Mouse (Mus musculus): ENCODE results near the gene Ppp3ca. TPM values are rescaled to one million over a fixed set of nuclear protein-coding genes. Genes with fewer than 3 reads are reported as not detected.

Ppp3ca gene
- polyA plus RNA-seq, 1 experiment = 9.7 TPM

GRCm38 (mm10) chr3:136780321-136780720, 110.4 kb downstream of the Ppp3ca start:
- Histone ChIP-seq H3K36me3 (ENCODE audit: control insufficient read depth, insufficient read depth) (no peaks in the 10 kb centered on the region), H3ac (ENCODE audit: control insufficient read depth, insufficient read length, low read depth) (no peak overlapping the region), H3K27me3 (ENCODE audit: control insufficient read depth, insufficient read depth, insufficient read length) (no peaks in the 10 kb centered on the region), H3K4me3 (ENCODE audit: insufficient read depth, poor library complexity, severe bottlenecking) (no peak overlapping the region), H3K79me2 (ENCODE audit: control insufficient read depth, insufficient read depth) (peaks cover 25% of the 10 kb centered on the region), H3K79me3 (ENCODE audit: low read depth) (peaks cover 4% of the 10 kb centered on the region)
- no peak for TF ChIP-seq FOSL1 (IDR thresholded peaks at IDR 0.05; ENCODE audit: insufficient read depth, low read length, poor library complexity, severe bottlenecking)
- no peak for TF ChIP-seq MAX (IDR thresholded peaks at IDR 0.05)
- TF ChIP-seq MYOD1 (IDR thresholded peaks at IDR 0.05; ENCODE audit: control insufficient read depth, insufficient read length, low read depth) = no peak

GRCm38 (mm10) chr3:136782058-136782457, 112.1 kb downstream of the Ppp3ca start:
- TF ChIP-seq FOSL1 (IDR thresholded peaks at IDR 0.05; ENCODE audit: insufficient read depth, low read length, poor library complexity, severe bottlenecking) (no peak), MYOG (IDR thresholded peaks at IDR 0.05; ENCODE audit: control insufficient read depth, extremely low read depth, insufficient read length) (no peak), CTCF (IDR thresholded peaks at IDR 0.05; ENCODE audit: control insufficient read depth, insufficient read depth, insufficient read length) (no peak), MYOD1 (IDR thresholded peaks at IDR 0.05; ENCODE audit: control insufficient read depth, insufficient read length, low read depth) (no peak), USF1 (IDR thresholded peaks at IDR 0.05; ENCODE audit: low read depth) (no peak), MAX (IDR thresholded peaks at IDR 0.05) (no peak), CEBPB (IDR thresholded peaks at IDR 0.05; ENCODE audit: low read depth) (no peak)
- H3K27me3 ChIP-seq (ENCODE audit: control insufficient read depth, insufficient read depth, insufficient read length) = no peaks in the 10 kb centered on the region
- no peaks in the 10 kb centered on the region for H3K36me3 ChIP-seq (ENCODE audit: control insufficient read depth, insufficient read depth)
- H3K79me2 ChIP-seq (ENCODE audit: control insufficient read depth, insufficient read depth) = peaks cover 38% of the 10 kb centered on the region
- peaks cover 6% of the 10 kb centered on the region for H3K79me3 ChIP-seq (ENCODE audit: low read depth)
- no peak overlapping the region for H3K4me3 ChIP-seq (ENCODE audit: insufficient read depth, poor library complexity, severe bottlenecking)
- no peak overlapping the region for H3ac ChIP-seq (ENCODE audit: control insufficient read depth, insufficient read length, low read depth)

- Histone ChIP-seq H3K4me3 (ENCODE audit: insufficient read depth, poor library complexity, severe bottlenecking) (no peak overlapping the region), H3K79me2 (ENCODE audit: control insufficient read depth, insufficient read depth) (peaks cover 21% of the 10 kb centered on the region), H3K79me3 (ENCODE audit: low read depth) (peaks cover 7% of the 10 kb centered on the region), H3K36me3 (ENCODE audit: control insufficient read depth, insufficient read depth) (no peaks in the 10 kb centered on the region), H3K27me3 (ENCODE audit: control insufficient read depth, insufficient read depth, insufficient read length) (no peaks in the 10 kb centered on the region), H3ac (ENCODE audit: control insufficient read depth, insufficient read length, low read depth) (no peak overlapping the region)
- TF ChIP-seq MYOD1 (IDR thresholded peaks at IDR 0.05; ENCODE audit: control insufficient read depth, insufficient read length, low read depth) (no peak), CTCF (IDR thresholded peaks at IDR 0.05; ENCODE audit: control insufficient read depth, insufficient read depth, insufficient read length) (no peak), CEBPB (IDR thresholded peaks at IDR 0.05; ENCODE audit: low read depth) (no peak), MYOG (IDR thresholded peaks at IDR 0.05; ENCODE audit: control insufficient read depth, extremely low read depth, insufficient read length) (no peak), USF1 (IDR thresholded peaks at IDR 0.05; ENCODE audit: low read depth) (no peak), MAX (IDR thresholded peaks at IDR 0.05) (no peak), FOSL1 (IDR thresholded peaks at IDR 0.05; ENCODE audit: insufficient read depth, low read length, poor library complexity, severe bottlenecking) (no peak)
These were observed 115.8 kb downstream of the Ppp3ca start for GRCm38 (mm10) chr3:136785686-136786085.

DNA sequence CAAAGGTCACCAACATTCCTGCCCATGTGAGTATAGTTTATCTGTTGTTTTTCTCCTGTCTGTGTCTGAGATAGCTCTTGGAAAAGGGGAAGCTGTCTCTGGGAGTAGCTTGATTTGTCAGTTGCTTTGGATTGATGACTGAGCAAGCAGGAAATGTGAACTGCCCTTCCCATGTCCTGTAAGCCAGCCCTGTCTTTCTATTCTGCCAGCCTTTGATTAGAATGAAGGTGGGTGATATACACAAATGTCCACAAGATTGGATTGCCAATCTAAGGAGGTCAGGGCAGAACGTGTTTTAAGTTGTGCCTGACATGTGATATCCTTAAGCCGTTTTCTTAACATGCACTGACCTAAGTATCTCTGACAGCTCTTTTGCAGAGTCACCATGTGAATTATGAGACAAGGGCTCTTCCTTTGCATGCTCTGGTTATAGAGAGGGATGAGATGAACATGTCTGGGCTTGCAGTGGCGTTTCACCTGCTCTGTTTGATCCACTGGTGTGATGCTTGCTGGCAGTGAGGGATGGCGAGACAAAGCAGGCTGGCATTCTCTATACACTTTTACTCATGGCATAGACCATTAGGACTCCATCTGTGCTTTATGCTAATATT, 120.4 kb downstream of the Ppp3ca start:
- peaks cover 32% of the 10 kb centered on the region for H3K79me2 ChIP-seq (ENCODE audit: control insufficient read depth, insufficient read depth)
- no peak overlapping the region for H3ac ChIP-seq (ENCODE audit: control insufficient read depth, insufficient read length, low read depth)
- H3K79me3 ChIP-seq (ENCODE audit: low read depth) = peaks cover 9% of the 10 kb centered on the region
- TF ChIP-seq USF1 (IDR thresholded peaks at IDR 0.05; ENCODE audit: low read depth) = no peak
- no peak for TF ChIP-seq CEBPB (IDR thresholded peaks at IDR 0.05; ENCODE audit: low read depth)
- no peak for TF ChIP-seq MYOG (IDR thresholded peaks at IDR 0.05; ENCODE audit: control insufficient read depth, extremely low read depth, insufficient read length)
- no peak for TF ChIP-seq FOSL1 (IDR thresholded peaks at IDR 0.05; ENCODE audit: insufficient read depth, low read length, poor library complexity, severe bottlenecking)
- no peak for TF ChIP-seq MYOD1 (IDR thresholded peaks at IDR 0.05; ENCODE audit: control insufficient read depth, insufficient read length, low read depth)
- no peak for TF ChIP-seq MAX (IDR thresholded peaks at IDR 0.05)
- no peak for TF ChIP-seq CTCF (IDR thresholded peaks at IDR 0.05; ENCODE audit: control insufficient read depth, insufficient read depth, insufficient read length)
- no peak overlapping the region for H3K4me3 ChIP-seq (ENCODE audit: insufficient read depth, poor library complexity, severe bottlenecking)
- H3K36me3 ChIP-seq (ENCODE audit: control insufficient read depth, insufficient read depth) = no peaks in the 10 kb centered on the region
- H3K27me3 ChIP-seq (ENCODE audit: control insufficient read depth, insufficient read depth, insufficient read length) = no peaks in the 10 kb centered on the region

GRCm38 (mm10) chr3:136791404-136791803, 121.5 kb downstream of the Ppp3ca start:
- peaks cover 8% of the 10 kb centered on the region for H3K79me3 ChIP-seq (ENCODE audit: low read depth)

More at GRCm38 (mm10) chr3:136791404-136791803, 121.5 kb downstream of the Ppp3ca start:
- Histone ChIP-seq H3K79me2 (ENCODE audit: control insufficient read depth, insufficient read depth) (peaks cover 30% of the 10 kb centered on the region), H3K4me3 (ENCODE audit: insufficient read depth, poor library complexity, severe bottlenecking) (no peak overlapping the region), H3ac (ENCODE audit: control insufficient read depth, insufficient read length, low read depth) (no peak overlapping the region), H3K36me3 (ENCODE audit: control insufficient read depth, insufficient read depth) (no peaks in the 10 kb centered on the region), H3K27me3 (ENCODE audit: control insufficient read depth, insufficient read depth, insufficient read length) (no peaks in the 10 kb centered on the region)
- TF ChIP-seq CTCF (IDR thresholded peaks at IDR 0.05; ENCODE audit: control insufficient read depth, insufficient read depth, insufficient read length) (no peak), FOSL1 (IDR thresholded peaks at IDR 0.05; ENCODE audit: insufficient read depth, low read length, poor library complexity, severe bottlenecking) (no peak), MYOG (IDR thresholded peaks at IDR 0.05; ENCODE audit: control insufficient read depth, extremely low read depth, insufficient read length) (no peak), MYOD1 (IDR thresholded peaks at IDR 0.05; ENCODE audit: control insufficient read depth, insufficient read length, low read depth) (no peak), MAX (IDR thresholded peaks at IDR 0.05) (no peak), USF1 (IDR thresholded peaks at IDR 0.05; ENCODE audit: low read depth) (no peak), CEBPB (IDR thresholded peaks at IDR 0.05; ENCODE audit: low read depth) (no peak)
